Mouse (Mus musculus): ENCODE measurements around the gene Rps2.

Rps2 gene

DNA sequence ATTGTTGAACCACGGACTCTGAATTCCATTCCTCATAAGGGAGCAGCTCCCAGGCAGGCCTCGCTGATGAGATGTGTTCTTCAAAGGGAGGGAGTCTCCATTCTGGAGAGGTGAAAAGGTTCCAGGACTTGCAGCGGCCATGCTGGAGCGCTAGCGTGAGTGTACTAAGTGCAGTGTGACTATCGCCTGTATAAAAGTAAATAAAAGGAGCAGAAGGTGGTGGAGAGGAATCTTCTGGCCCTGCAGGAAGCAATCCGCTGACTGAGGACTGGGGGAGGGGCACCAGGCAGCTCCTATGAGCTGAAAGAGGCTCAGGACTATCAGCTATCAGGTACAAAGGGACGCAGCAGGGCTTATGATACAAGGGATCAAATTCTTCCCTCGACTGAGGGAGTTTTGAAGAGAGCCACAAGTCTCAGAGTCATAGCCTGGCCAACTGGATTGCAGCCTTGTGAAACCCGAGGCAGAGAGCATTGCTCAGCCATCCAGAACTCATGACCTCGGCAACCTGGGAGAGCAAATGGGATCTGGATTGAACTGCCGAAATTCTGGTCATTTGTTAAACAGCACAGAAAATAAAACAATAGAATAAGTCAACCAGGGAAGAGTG, 48.5 kb downstream of the Rps2 start:
- no peak for DNase-seq (ENCODE audit: low read depth, low spot score)

DNA sequence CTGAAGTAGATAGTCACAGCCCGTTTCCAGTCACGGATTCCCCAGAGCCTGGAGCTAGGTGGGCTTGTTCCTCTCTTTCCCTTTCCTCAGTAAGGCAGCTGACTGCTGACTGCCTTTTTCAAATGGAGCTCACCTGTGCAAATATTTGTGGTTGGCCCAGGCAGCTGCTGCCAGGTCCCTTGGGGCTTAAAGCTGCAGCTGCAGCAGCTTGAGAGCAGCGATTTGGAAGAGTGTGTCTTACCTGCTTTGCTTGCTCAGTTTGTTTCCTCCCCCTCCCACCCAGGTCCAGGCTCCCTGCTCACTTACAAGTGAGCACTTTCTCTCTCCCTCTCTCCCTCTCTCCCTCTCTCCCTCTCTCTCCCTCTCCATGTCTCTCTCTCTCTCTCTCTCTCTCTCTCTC, 51.2 kb downstream of the Rps2 start:
- no peak for DNase-seq (ENCODE audit: low read depth, low spot score)

All from skeletal muscle tissue, adult 2 months (tissue).